Mouse (Mus musculus) liver, embryonic 13.5 days (tissue): Measurements from ENCODE around the gene Map1s. TPM values are rescaled to one million over a fixed set of nuclear protein-coding genes. Genes with fewer than 3 reads are reported as not detected.

Source experiments
- ATAC-seq: fragments of 200-750 bp; cut with Nextera tagmentation; 2 replicates; pipeline ENCODE4 v1.8.0; 2017; ENCODE audit warnings: low read depth, mild to moderate bottlenecking, moderate number of reproducible peaks, moderate library complexity
- DNase-seq: peaks from one replicate; pipeline ENCODE4 v3.0.0; 2022
- H3K27ac ChIP-seq: fragments of 300-500 bp; sonication (generic); 2 replicates; pipeline ENCODE4 v1.5.1; 2015; ENCODE audit warnings: moderate library complexity, mild to moderate bottlenecking, inconsistent platforms
- H3K27me3 ChIP-seq: fragments of 300-500 bp; sonication (generic); 2 replicates; pipeline ENCODE4 v1.6.1; 2015; ENCODE audit warnings: mild to moderate bottlenecking, inconsistent platforms
- H3K36me3 ChIP-seq: fragments of 300-500 bp; sonication (generic); 2 replicates; pipeline ENCODE4 v1.6.1; 2015; ENCODE audit warnings: mild to moderate bottlenecking, inconsistent platforms
- H3K4me1 ChIP-seq: fragments of 300-500 bp; sonication (generic); replicated peaks from 2 replicates; pipeline ENCODE4 v1.6.1; 2015; ENCODE audit warnings: inconsistent platforms
- H3K4me2 ChIP-seq: fragments of 300-500 bp; sonication (generic); 2 replicates; pipeline ENCODE4 v1.6.1; 2015; ENCODE audit warnings: inconsistent platforms, mild to moderate bottlenecking, moderate library complexity
- H3K4me3 ChIP-seq: fragments of 300-500 bp; sonication (generic); replicated peaks from 2 replicates; pipeline ENCODE4 v1.5.1; 2015; ENCODE audit warnings: mild to moderate bottlenecking, inconsistent platforms
- H3K9ac ChIP-seq: fragments of 300-500 bp; sonication (generic); 2 replicates; pipeline ENCODE4 v1.6.1; 2015; ENCODE audit warnings: mild to moderate bottlenecking, inconsistent platforms
- H3K9me3 ChIP-seq: fragments of 300-500 bp; sonication (generic); replicated peaks from 2 replicates; pipeline ENCODE4 v1.6.1; 2016; ENCODE audit warnings: inconsistent platforms
- WGBS: fragments of 180-500 bp; shearing (Covaris S2); methylation state at CpG from one replicate; pipeline ENCODE4 v1.1.7; 2015; ENCODE audit not compliant: insufficient replicate concordance; 5-methylcytosine and 5-hydroxymethylcytosine counted together
- microRNA counts: library from miRNA; unstranded; fragments of <30 nt; microRNA quantifications from one replicate; lab custom pipeline; 2016
- microRNA-seq: library from miRNA; unstranded; fragments of <30 nt; microRNA quantifications from one replicate; pipeline ENCODE4, GENCODE M21; 2016
- polyA plus RNA-seq: library from polyadenylated mRNA; unstranded; fragments of >200 nt; fragmentation: Nextera tagmentation; extraction: Ambion mirVana; gene quantifications from 2 replicates; pipeline ENCODE4 v1.2.1, GENCODE M21; 2015

Gene Map1s
- polyA plus RNA-seq, 1 experiment from 2014 or later = 17.7 TPM

DNA sequence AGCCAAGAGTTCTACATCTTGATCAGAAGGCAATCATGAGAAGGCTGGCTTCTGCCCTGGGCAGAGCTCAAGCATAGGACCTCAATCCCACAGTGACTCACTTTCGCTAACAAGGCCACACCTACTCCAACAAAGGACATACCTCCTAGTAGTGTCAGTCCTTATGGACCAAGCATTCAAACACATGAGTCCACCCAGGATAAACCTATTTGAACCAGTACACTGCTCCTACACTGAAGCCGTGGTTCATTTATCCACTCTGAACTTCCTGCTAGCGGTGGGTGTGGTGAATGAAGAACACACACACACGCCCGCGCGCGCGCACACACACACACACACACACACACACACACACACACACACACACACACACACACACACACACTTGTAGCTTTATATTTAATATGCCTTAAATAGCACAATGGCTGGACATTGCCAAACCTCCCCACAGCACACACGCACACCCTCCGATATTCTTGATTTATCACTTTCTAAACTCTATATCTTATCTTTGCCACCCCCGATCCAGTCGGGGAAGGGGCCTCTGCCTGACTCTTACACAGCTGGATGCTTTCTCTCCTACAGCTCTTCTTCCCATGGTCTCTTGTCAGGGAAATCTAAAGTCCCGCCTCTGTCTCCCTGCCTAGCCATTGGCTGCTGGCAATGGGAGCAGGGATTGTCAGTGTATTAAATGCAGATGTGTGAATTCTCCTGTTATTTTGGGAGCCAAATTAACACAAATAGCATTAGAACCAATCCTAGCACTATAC is 55.2 kb downstream of the Map1s start:
- H3K27me3 ChIP-seq = no peaks in the 10 kb centered on the region
- 68% methylated on average over 14 of the region's 14 CpGs for WGBS
- H3K9ac ChIP-seq = no peak overlapping the region
- no peaks in the 10 kb centered on the region for H3K9me3 ChIP-seq
- H3K4me3 ChIP-seq = no peak overlapping the region
- no peak for ATAC-seq
- DNase-seq = no peak
- no peak overlapping the region for H3K27ac ChIP-seq
- no peaks in the 10 kb centered on the region for H3K4me1 ChIP-seq
- H3K4me2 ChIP-seq = no peak overlapping the region
- no peaks in the 10 kb centered on the region for H3K36me3 ChIP-seq

DNA sequence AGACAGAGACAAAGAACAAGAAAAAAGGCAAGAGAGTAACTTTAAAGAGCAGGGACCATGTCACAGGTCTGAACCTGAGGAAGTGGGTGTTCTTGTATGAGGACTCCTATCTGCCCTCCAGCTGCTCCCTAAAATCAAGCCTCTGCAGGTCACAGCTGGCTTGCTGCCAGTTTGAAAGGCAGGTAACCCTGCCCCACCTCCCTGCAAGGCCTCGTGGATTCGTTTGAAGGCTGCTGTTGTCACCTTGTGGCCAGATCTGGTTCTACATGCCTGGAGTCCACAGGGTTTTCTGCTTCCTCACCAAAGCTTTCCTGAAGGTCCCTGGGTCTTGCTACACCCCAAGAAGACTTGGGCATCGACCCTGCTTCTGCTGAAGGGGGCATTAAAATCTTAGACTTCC is 58.4 kb downstream of the Map1s start:
- Histone ChIP-seq H3K27ac (no peak overlapping the region), H3K4me2 (no peak overlapping the region), H3K4me3 (no peak overlapping the region), H3K9me3 (no peaks in the 10 kb centered on the region), H3K4me1 (no peaks in the 10 kb centered on the region), H3K27me3 (no peaks in the 10 kb centered on the region), H3K9ac (no peak overlapping the region), H3K36me3 (no peaks in the 10 kb centered on the region)
- peak; percentile 7 for DNase-seq
- 0% methylated on average over 3 of the region's 3 CpGs for WGBS
- no peak for ATAC-seq

- no peak overlapping the region for H3K4me2 ChIP-seq
- H3K27me3 ChIP-seq = no peaks in the 10 kb centered on the region
- DNase-seq = no peak
- H3K4me1 ChIP-seq = no peaks in the 10 kb centered on the region
- no peak overlapping the region for H3K4me3 ChIP-seq
- H3K27ac ChIP-seq = no peak overlapping the region
- no peaks in the 10 kb centered on the region for H3K9me3 ChIP-seq
- ATAC-seq = no peak
- H3K36me3 ChIP-seq = no peaks in the 10 kb centered on the region
- no peak overlapping the region for H3K9ac ChIP-seq
Observed at GRCm38 (mm10) chr8:70964861-70965260, 59.1 kb downstream of the Map1s start.

MicroRNAs encoded within 50 kb of the gene (microRNA counts, 519-probe panel; counts per million panel counts)
- microRNA mmu-miR-1969 (lab: Ali Mortazavi, UCI) = 114 counts per million

Small RNA genes within 50 kb of the gene (microRNA-seq; reads per million reads assigned to microRNA genes)
- gene Mir1969 (1.5 reads per million), gene Mir7067 (0.88 reads per million)

Other genes starting within 250 kb of the Map1s start
- 17.9 and 19.5 TPM in 2 replicates for gene Pgpep1, start 245.5 kb upstream of the Map1s start, polyA plus RNA-seq
- gene Lsm4, start 232.7 kb upstream of the Map1s start, polyA plus RNA-seq = 185 and 200 TPM in 2 replicates
- gene Jund, start 207.0 kb upstream of the Map1s start, polyA plus RNA-seq = 17.9 and 22.0 TPM in 2 replicates
- gene Iqcn, start 202.5 kb upstream of the Map1s start, polyA plus RNA-seq = not detected in 2 replicates
- 0.14 TPM in 1 of 2 replicates, not detected in the other for gene Gm3336, start 187.4 kb upstream of the Map1s start, polyA plus RNA-seq
- 0.40 and 0.43 TPM in 2 replicates for gene Pde4c, start 182.2 kb upstream of the Map1s start, polyA plus RNA-seq
- 2.7 and 3.9 TPM in 2 replicates for gene Rab3a, start 151.3 kb upstream of the Map1s start, polyA plus RNA-seq
- gene Mpv17l2, start 145.0 kb upstream of the Map1s start, polyA plus RNA-seq = 45.6 and 50.4 TPM in 2 replicates
- 18.0 and 18.2 TPM in 2 replicates for gene Pik3r2, start 129.2 kb upstream of the Map1s start, polyA plus RNA-seq
- gene Mast3, start 100.9 kb upstream of the Map1s start, polyA plus RNA-seq = 4.9 and 6.2 TPM in 2 replicates
- gene Il12rb1, start 97.5 kb upstream of the Map1s start, polyA plus RNA-seq = 0.20 and 0.21 TPM in 2 replicates
- gene Arrdc2, start 66.2 kb upstream of the Map1s start, polyA plus RNA-seq = 11.7 and 12.6 TPM in 2 replicates
- 0.29 and 0.44 TPM in 2 replicates for gene Kcnn1, start 42.7 kb upstream of the Map1s start, polyA plus RNA-seq
- gene Ccdc124, start 32.0 kb upstream of the Map1s start, polyA plus RNA-seq = 70.9 and 76.5 TPM in 2 replicates
- 0.03 TPM in 2 replicates for gene Slc5a5, start 13.2 kb upstream of the Map1s start, polyA plus RNA-seq
- 2,606 and 3,100 TPM in 2 replicates for gene Rpl18a, start 8.5 kb upstream of the Map1s start, polyA plus RNA-seq